Mouse (Mus musculus) heart, adult 18-20 months (tissue): ENCODE data around the gene Gripap1. TPM values are rescaled to one million over a fixed set of nuclear protein-coding genes. Genes with fewer than 3 reads are reported as not detected.
"Not testable (repeated sequence)": the region's sequence is repeated elsewhere in the genome, so short reads cannot be mapped to it uniquely, and the experiment has no call there.

ENCODE experiments used
- DNase-seq, 2 experiments: peaks; one replicate each; pipeline ENCODE4 v3.0.0; 2021 to 2022; ENCODE audit warnings: mixed read lengths in 1 of 2
- total RNA-seq, 2 experiments: library from RNA; stranded (reverse); gene quantifications; 2 replicates each; pipeline ENCODE4 v1.2.3; 2021

The Gripap1 gene
- total RNA-seq, 2 experiments from 2014 or later = 20.5 to 22.9 TPM

GRCm38 (mm10) chrX:7778450-7779244 lies 10.9 kb upstream of the Gripap1 start:
- DNase-seq = no peak

- no peak for DNase-seq
These were observed 10.3 kb upstream of the Gripap1 start for GRCm38 (mm10) chrX:7779294-7779693.

GRCm38 (mm10) chrX:7782603-7783092 lies 6.9 kb upstream of the Gripap1 start:
- DNase-seq = no peak

- no peak for DNase-seq
These were observed 744 bp downstream of the Gripap1 start for GRCm38 (mm10) chrX:7790309-7790708.

- no peak for DNase-seq
These were observed 3.8 kb downstream of the Gripap1 start for GRCm38 (mm10) chrX:7793361-7793760.

GRCm38 (mm10) chrX:7795016-7795415 lies 5.5 kb downstream of the Gripap1 start:
- peak; percentile 9 to 33 for DNase-seq

GRCm38 (mm10) chrX:7797327-7797726 lies 7.8 kb downstream of the Gripap1 start:
- no peak for DNase-seq

GRCm38 (mm10) chrX:7802157-7802556 lies 12.6 kb downstream of the Gripap1 start:
- DNase-seq = not testable (repeated sequence)

- peak in 1 of 2 experiments; percentile 21 for DNase-seq
These were observed 25.5 kb downstream of the Gripap1 start for GRCm38 (mm10) chrX:7815016-7815415.

- peak in 1 of 2 experiments; percentile 20 for DNase-seq
These were observed 32.6 kb downstream of the Gripap1 start, which contains the start of gene Kcnd1 for GRCm38 (mm10) chrX:7821865-7822779. Gene Kcnd1 (plus strand): TSS chrX:7822289.

- DNase-seq = no peak
These were observed 47.6 kb downstream of the Gripap1 start for GRCm38 (mm10) chrX:7837146-7837545.

- no peak for DNase-seq
These were observed 51.2 kb downstream of the Gripap1 start for GRCm38 (mm10) chrX:7840842-7841162.

- DNase-seq = peak; percentile 92 to 97
These were observed 51.9 kb downstream of the Gripap1 start, which contains the start of gene Otud5 for GRCm38 (mm10) chrX:7841163-7842162. Gene Otud5 (plus strand): TSS chrX:7841364.

GRCm38 (mm10) chrX:7842318-7842717 lies 52.8 kb downstream of the Gripap1 start:
- DNase-seq = no peak

- DNase-seq = no peak
These were observed 58.3 kb downstream of the Gripap1 start for GRCm38 (mm10) chrX:7847845-7848244.

GRCm38 (mm10) chrX:7854578-7854977 lies 65.0 kb downstream of the Gripap1 start:
- DNase-seq = peak; percentile 25 to 38

- DNase-seq = no peak
These were observed 69.7 kb downstream of the Gripap1 start for GRCm38 (mm10) chrX:7859191-7859753.

- no peak for DNase-seq
These were observed 73.6 kb downstream of the Gripap1 start for GRCm38 (mm10) chrX:7863181-7863580.

- no peak for DNase-seq
These were observed 75.0 kb downstream of the Gripap1 start for GRCm38 (mm10) chrX:7864551-7864950.

GRCm38 (mm10) chrX:7865343-7865742 lies 75.8 kb downstream of the Gripap1 start:
- no peak for DNase-seq

GRCm38 (mm10) chrX:7865786-7866185 lies 76.2 kb downstream of the Gripap1 start:
- DNase-seq = no peak
